Mouse (Mus musculus): ENCODE measurements around the gene Gm2030.
"Not testable (repeated sequence)": the region's sequence is repeated elsewhere in the genome, so short reads cannot be mapped to it uniquely, and the experiment has no call there.

Gene Gm2030
- long read RNA-seq, experiment 1 = 0 reads
- long read RNA-seq, experiment 2 = 0 reads

GRCm38 (mm10) chrX:26309944-26310343 lies at the start of gene Gm2030:
TSS of gene Gm2030 (minus strand) at chrX:26310044.
- intact Hi-C loops (cut with DNase I) = not testable (repeated sequence)
